Mouse (Mus musculus) gastrocnemius, postnatal 36 days (tissue): ENCODE results near the gene Ctrc. TPM values are rescaled to one million over a fixed set of nuclear protein-coding genes. Genes with fewer than 3 reads are reported as not detected.

Experiments used
- total RNA-seq, 2 experiments: library from RNA; stranded (reverse); gene quantifications; 2 replicates each; pipeline ENCODE4 v1.2.3; 2021

Gene Ctrc
- total RNA-seq, 2 experiments from 2014 or later, result not detected

Other genes with a start within 250 kb of the Ctrc start
- gene Fblim1, start 240.3 kb downstream of the Ctrc start, total RNA-seq, result under 1 TPM; 0.64 to 0.84 TPM
- 1 to 10 TPM in 1 of 2 experiments, under 1 TPM in 1; 0.62 to 1.4 TPM for gene Tmem82, start 227.7 kb downstream of the Ctrc start, total RNA-seq
- 10 to 100 TPM; 10.3 to 26.0 TPM for gene Slc25a34, start 222.5 kb downstream of the Ctrc start, total RNA-seq
- gene Plekhm2, start 181.5 kb downstream of the Ctrc start, total RNA-seq, result 10 to 100 TPM; 23.6 to 30.5 TPM
- 1 to 10 TPM; 5.2 to 9.3 TPM for gene Rsc1a1, start 160.8 kb downstream of the Ctrc start, total RNA-seq
- gene Ddi2, start 122.9 kb downstream of the Ctrc start, total RNA-seq, result 10 to 100 TPM; 38.7 to 50.5 TPM
- under 1 TPM in 1 of 2 experiments, not detected in 1; 0.23 TPM for gene Agmat, start 99.7 kb downstream of the Ctrc start, total RNA-seq
- 10 to 100 TPM; 10.7 to 11.1 TPM for gene Dnajc16, start 55.4 kb downstream of the Ctrc start, total RNA-seq
- gene Casp9, start 52.7 kb downstream of the Ctrc start, total RNA-seq, result 1 to 10 TPM; 1.9 to 2.2 TPM
- not detected for gene Cela2a, start 20.2 kb downstream of the Ctrc start, total RNA-seq
- 1 to 10 TPM; 5.8 to 6.4 TPM for gene Efhd2, start 28.6 kb upstream of the Ctrc start, total RNA-seq
- gene Fhad1, start 168.7 kb upstream of the Ctrc start, total RNA-seq, result under 1 TPM; 0.13 to 0.35 TPM
- 1 to 10 TPM; 1.1 to 1.2 TPM for gene Tmem51, start 237.9 kb upstream of the Ctrc start, total RNA-seq